Mouse (Mus musculus): Measurements from ENCODE around the gene Odr4.

GRCm38 (mm10) chr1:150335111-150335510 lies 57.8 kb downstream of the Odr4 start:
- TF ChIP-seq POLR2A (IDR thresholded peaks at IDR 0.05; ENCODE audit: control insufficient read depth, extremely low read depth, insufficient read depth, low read length, poor library complexity) (no peak), CTCF (IDR thresholded peaks at IDR 0.05; ENCODE audit: borderline replicate concordance, control insufficient read depth, extremely low read depth, insufficient read depth, low read length, poor library complexity) (no peak)
